In genomic region chr4:95303337-95303736, GRCm38 (mm10) we compare ENCODE assay signal across 8 mouse cellular contexts.
DNase-seq lines count a peak whose midpoint lies in the region; ATAC-seq and TF ChIP-seq lines count a peak whose summit lies in the region.

No protein-coding gene starts in this region.

- no peaks in the 10 kb centered on the region for H3K9me3 ChIP-seq in hindbrain, postnatal 0 days (ENCODE audit: low read length)

- no peak for TF ChIP-seq CTCF in thymus, adult 2 months (IDR thresholded peaks at IDR 0.05; ENCODE audit: borderline replicate concordance, control insufficient read depth, extremely low read depth, insufficient read depth, low read length, poor library complexity)
- no peak for TF ChIP-seq CTCF in hindbrain, postnatal 0 days (IDR thresholded peaks at IDR 0.05; ENCODE audit: low read depth)

- WGBS in thymus, adult 2 months = 2% methylated on average over 2 of the region's 2 CpGs
- 20% methylated on average over 2 of the region's 2 CpGs for WGBS in hindbrain, postnatal 0 days

- peaks cover 16% of the 10 kb centered on the region for H3K4me1 ChIP-seq in thymus, adult 2 months (replicated peaks; ENCODE audit: control insufficient read depth, insufficient read depth, low read length)
- 0 out of 2 replicates have a peak, but pooled peaks cover 4% of the 10 kb centered on the region for H3K4me1 ChIP-seq in hindbrain, postnatal 0 days (ENCODE audit: insufficient read depth, low read length)

- H3K27me3 ChIP-seq in thymus, adult 2 months (ENCODE audit: control insufficient read depth, insufficient read depth, low read length) = no peaks in the 10 kb centered on the region
- H3K27me3 ChIP-seq in hindbrain, postnatal 0 days (ENCODE audit: insufficient read depth, low read length) = no peaks in the 10 kb centered on the region

- TF ChIP-seq POLR2A in thymus, adult 2 months (IDR thresholded peaks at IDR 0.05; ENCODE audit: control insufficient read depth, extremely low read depth, insufficient read depth, low read length, poor library complexity) = no peak

- DNase-seq in adrenal gland, adult 2 months = peak; percentile 24
- DNase-seq in adrenal gland, postnatal 4 days (ENCODE audit: low spot score in 2 of 2) = no peak
- DNase-seq in heart, postnatal 14 days = peak; percentile 10 to 37
- peak; percentile 58 for DNase-seq in lung, postnatal 10 days
- peak; percentile 33 for DNase-seq in thymus, adult 2 months
- DNase-seq in urinary bladder, postnatal 10 days (ENCODE audit: low spot score) = no peak
- DNase-seq in hindbrain, postnatal 0 days (ENCODE audit: low spot score) = no peak

- H3K36me3 ChIP-seq in thymus, adult 2 months (ENCODE audit: control insufficient read depth, insufficient read depth, low read length) = no peaks in the 10 kb centered on the region
- H3K36me3 ChIP-seq in hindbrain, postnatal 0 days (ENCODE audit: insufficient read depth, low read length) = no peaks in the 10 kb centered on the region

- H3K27ac ChIP-seq in thymus, adult 2 months (ENCODE audit: control insufficient read depth, insufficient read depth, low read length) = peak overlapping the region; percentile 72
- H3K27ac ChIP-seq in hindbrain, postnatal 0 days = no peak overlapping the region

- H3K9ac ChIP-seq in hindbrain, postnatal 0 days (replicated peaks; ENCODE audit: low read length) = no peak overlapping the region

- H3K4me3 ChIP-seq in thymus, adult 2 months (ENCODE audit: control insufficient read depth, insufficient read depth, low read length) = peak overlapping the region; percentile 20
- H3K4me3 ChIP-seq in hindbrain, postnatal 0 days (ENCODE audit: low read length) = no peak overlapping the region

- no peak overlapping the region for H3K4me2 ChIP-seq in hindbrain, postnatal 0 days (ENCODE audit: low read depth, low read length)

- intact Hi-C loops in heart, postnatal 14 days (cut with DNase I) = loop anchor here (10.0 kb wide), 1 partner anchor 251 kb away; the partner anchor contains the start of gene Fggy

- peak; percentile 96 for ATAC-seq in activated CD4-positive, CD25-positive, alpha-beta regulatory T cell, adult 4 months
- ATAC-seq in hindbrain, postnatal 0 days = no peak

Comparison
In these comparisons a context has a peak if more than half of its experiments do, and no peak if none do; other contexts are left out.
1. DNase-seq: peak in adrenal gland, adult 2 months (single experiment), heart, postnatal 14 days (2 of 2), lung, postnatal 10 days (single experiment) and thymus, adult 2 months (single experiment); none in adrenal gland, postnatal 4 days (0 of 2), urinary bladder, postnatal 10 days (single experiment) and hindbrain, postnatal 0 days (single experiment).